ENCODE assay signal across 8 mouse cellular contexts in genomic region chr1:161766656-161767055, GRCm38 (mm10). TPM values are rescaled to one million over a fixed set of nuclear protein-coding genes. Genes with fewer than 3 reads are reported as not detected.
DNase-seq lines count a peak whose midpoint lies in the region; TF ChIP-seq lines count a peak whose summit lies in the region.
"Had no signal": no experiment of that assay in that cellular context is flagged by ENCODE, and none has a peak within 500 bp of the region (broad histone marks: within the 10 kb centered on the region; RNA-seq: fewer than 3 reads in every experiment).

No protein-coding gene starts in this region.

- peaks cover 3% of the 10 kb centered on the region in 2 experiments; a peak in 2 of 4 replicates for H3K27me3 ChIP-seq in MEL (ENCODE audit: control insufficient read depth in 1 of 2, insufficient read depth in 2 of 2, low read length in 2 of 2)

- no peak for TF ChIP-seq EP300 in MEL (IDR thresholded peaks at IDR 0.05; ENCODE audit: low read depth in 1 of 2, low read length in 2 of 2)

- TF ChIP-seq POLR2A in MEL (IDR thresholded peaks at IDR 0.05; ENCODE audit: control insufficient read depth in 1 of 2, insufficient read depth in 1 of 2, low read depth in 1 of 2, low read length in 2 of 2, poor library complexity in 1 of 2): no peak

- WGBS in macrophage (ENCODE audit: missing documents): 2% methylated on average over 5 of the region's 5 CpGs

- H3K9me3 ChIP-seq in MEL (replicated peaks; ENCODE audit: insufficient read depth, low read length): no peaks in the 10 kb centered on the region

- peak overlapping the region; percentile 17 to 37; a peak in 3 of 4 replicates for H3K4me3 ChIP-seq in MEL (ENCODE audit: control insufficient read depth in 1 of 2, insufficient read depth in 1 of 2, low read depth in 2 of 2, low read length in 2 of 2)
- H3K4me3 ChIP-seq in macrophage (ENCODE audit: inconsistent target): peak overlapping the region; percentile 17

- H3K27ac ChIP-seq in MEL (ENCODE audit: control insufficient read depth, low read depth, low read length) (peak overlapping the region; percentile 14; the same call in 1 of the 2 replicates), macrophage (no peak overlapping the region)

- intact Hi-C loops in heart, postnatal 10 days (cut with DNase I): no loop called here

- H3K4me1 ChIP-seq in MEL (ENCODE audit: control insufficient read depth in 1 of 2, insufficient read depth in 2 of 2, low read length in 2 of 2): 0 out of 4 replicates have a peak, but pooled peaks cover 0 to 2% of the 10 kb centered on the region in 2 experiments

- H3K36me3 ChIP-seq in MEL (ENCODE audit: control insufficient read depth in 1 of 2, insufficient read depth in 2 of 2, low read length in 2 of 2) (no peaks in the 10 kb centered on the region), macrophage (ENCODE audit: inconsistent target) (no peaks in the 10 kb centered on the region)

- no peak for TF ChIP-seq RAD21 in MEL (IDR thresholded peaks at IDR 0.05; ENCODE audit: low read depth, low read length)

- TF ChIP-seq CTCF in MEL (IDR thresholded peaks at IDR 0.05 in 2 of 3, conservative IDR thresholded peaks at IDR 0.05 in 1 of 3; ENCODE audit: control insufficient read depth in 1 of 3, insufficient read depth in 1 of 3, low read depth in 2 of 3, low read length in 3 of 3, poor library complexity in 1 of 3, severe bottlenecking in 1 of 3): no peak

- no peaks in the 10 kb centered on the region for H3K79me2 ChIP-seq in MEL (ENCODE audit: control insufficient read depth, insufficient read depth, low read length, poor library complexity)
- no peaks in the 10 kb centered on the region for H3K79me2 ChIP-seq in macrophage (ENCODE audit: inconsistent target)

- H3K9ac ChIP-seq in MEL (ENCODE audit: control insufficient read depth, low read depth, low read length, poor library complexity, severe bottlenecking): no peak overlapping the region

- peak; percentile 98 for DNase-seq in CD4-positive, CD25-positive, alpha-beta regulatory T cell, adult 2 months (ENCODE audit: low read depth, low spot score)
- DNase-seq in MEL (ENCODE audit: low read depth, low spot score): peak; percentile 76
- peak; percentile 22 to 43 for DNase-seq in heart, postnatal 10 days
- DNase-seq in thymus, postnatal 36 days: peak; percentile 87 to 90
- DNase-seq in right cerebral cortex, adult 18-20 months: no peak
- no peak for DNase-seq in left cerebral cortex, adult 11 months (ENCODE audit: low spot score)

TF ChIP-seq in MEL, 35 proteins besides CTCF, POLR2A, EP300 and RAD21:
- TF ChIP-seq ZNF384 (IDR thresholded peaks at IDR 0.05; ENCODE audit: low read depth, low read length): peak; percentile 89
- TF ChIP-seq E2F4 (IDR thresholded peaks at IDR 0.05; ENCODE audit: borderline replicate concordance, low read depth, low read length): no peak

RNA-seq across cellular contexts. Expression of gene Fasl, which starts 21.6 kb away (rescaled TPM):
- total RNA-seq in MEL (2012; rRNA removed): not detected in 2 replicates
- polyA plus RNA-seq in MEL (2012; ENCODE audit: insufficient read depth in 1 of 2, insufficient read length in 2 of 2, low read depth in 1 of 2, low replicate concordance in 2 of 2, missing spikeins in 1 of 2) (not detected), macrophage (2018) (not detected in 3 replicates)
- not detected for total RNA-seq in heart, postnatal 10 days (2021)
- not detected for total RNA-seq in macrophage (2018; cell fraction: chromatin; rRNA removed)
- not detected for total RNA-seq in macrophage (2018; cell fraction: cytosol; rRNA removed)
- total RNA-seq in macrophage (2018; cell fraction: nucleus; rRNA removed): under 1 TPM in 1 of 26 experiments, not detected in 25; 0.22 TPM
- polyA plus RNA-seq: stomach, embryonic 14.5 days had no signal

Comparison
In these comparisons a context has a peak if more than half of its experiments do, and no peak if none do; other contexts are left out.
1. DNase-seq: peak in CD4-positive, CD25-positive, alpha-beta regulatory T cell, adult 2 months (single experiment), MEL (single experiment), heart, postnatal 10 days (2 of 2) and thymus, postnatal 36 days (2 of 2); none in right cerebral cortex, adult 18-20 months (single experiment) and left cerebral cortex, adult 11 months (single experiment).